Mouse (Mus musculus) cerebellum, adult (tissue): ENCODE data around the gene Lhfp.

Experiments
- ATAC-seq: cut with Nextera tagmentation; 2 replicates; pipeline ENCODE4 v1.9.2; 2017; ENCODE audit warnings: mild to moderate bottlenecking, moderate library complexity, mixed read lengths; ENCODE audit not compliant: insufficient number of reproducible peaks, low FRiP score, low TSS enrichment

The Lhfp gene

GRCm38 (mm10) chr3:53041411-53042239, at the start of gene Lhfp:
Gene Lhfp (plus strand): TSS chr3:53041528.
- ATAC-seq, result peak; percentile 54

DNA sequence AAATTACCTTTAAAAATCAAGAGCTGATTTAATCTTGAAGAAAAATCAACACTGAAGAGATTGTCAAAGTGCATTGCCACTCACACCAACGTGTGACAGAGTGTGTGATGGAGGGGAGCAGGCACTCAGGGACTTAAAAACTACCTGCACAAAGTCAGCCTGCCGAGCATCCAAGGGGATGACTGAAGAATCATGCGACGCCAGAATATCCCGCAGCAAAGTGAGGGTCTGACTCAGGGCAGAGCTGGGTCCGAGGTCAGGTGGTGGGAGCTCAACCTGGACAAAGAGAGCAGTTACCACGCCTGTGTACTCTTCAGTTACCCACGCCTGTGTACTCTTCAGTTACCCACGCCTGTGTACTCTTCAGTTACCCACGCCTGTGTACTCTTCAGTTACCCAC, 48.0 kb upstream of the Lhfp start:
- no peak for ATAC-seq

DNA sequence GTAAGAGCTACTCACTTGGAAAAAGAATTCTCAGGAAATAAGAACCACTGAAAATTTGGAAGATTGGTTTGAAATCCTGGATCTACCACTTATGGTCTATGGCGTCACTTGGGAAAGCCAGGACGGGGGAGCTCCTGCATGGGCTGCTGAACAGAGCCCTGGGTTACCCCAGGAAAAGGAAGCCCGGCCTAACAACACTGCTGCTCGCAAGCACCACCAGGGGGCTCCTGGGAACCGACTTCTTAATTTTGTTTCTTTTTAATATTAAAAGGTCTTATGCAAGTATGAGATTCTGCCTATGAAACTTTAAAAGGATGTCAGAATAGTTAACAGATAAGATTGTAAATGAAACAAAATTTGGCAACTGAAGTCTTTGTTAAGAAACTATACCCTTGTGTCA, 46.7 kb upstream of the Lhfp start:
- no peak for ATAC-seq

GRCm38 (mm10) chr3:52996635-52997034, 44.7 kb upstream of the Lhfp start:
- ATAC-seq, result no peak

DNA sequence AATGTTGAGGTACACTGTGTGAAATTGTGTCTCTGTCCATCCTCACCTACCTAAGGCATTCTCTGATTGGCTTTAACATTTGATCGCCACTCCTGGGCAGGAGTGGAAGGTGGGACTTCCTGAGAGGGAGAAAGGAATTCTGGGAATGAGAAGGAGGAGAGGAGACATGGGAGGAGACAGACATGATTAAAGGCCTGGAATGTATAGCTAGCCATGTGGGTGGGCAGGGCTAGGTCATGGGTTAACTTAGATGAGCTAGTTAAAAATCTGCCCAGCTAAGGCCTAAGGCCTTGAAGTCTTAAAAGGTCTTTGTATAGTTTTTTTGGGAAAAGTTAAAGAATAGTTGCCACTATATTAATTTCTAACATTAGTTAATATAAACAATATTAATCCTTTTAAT, 43.9 kb upstream of the Lhfp start:
- ATAC-seq, result no peak

DNA sequence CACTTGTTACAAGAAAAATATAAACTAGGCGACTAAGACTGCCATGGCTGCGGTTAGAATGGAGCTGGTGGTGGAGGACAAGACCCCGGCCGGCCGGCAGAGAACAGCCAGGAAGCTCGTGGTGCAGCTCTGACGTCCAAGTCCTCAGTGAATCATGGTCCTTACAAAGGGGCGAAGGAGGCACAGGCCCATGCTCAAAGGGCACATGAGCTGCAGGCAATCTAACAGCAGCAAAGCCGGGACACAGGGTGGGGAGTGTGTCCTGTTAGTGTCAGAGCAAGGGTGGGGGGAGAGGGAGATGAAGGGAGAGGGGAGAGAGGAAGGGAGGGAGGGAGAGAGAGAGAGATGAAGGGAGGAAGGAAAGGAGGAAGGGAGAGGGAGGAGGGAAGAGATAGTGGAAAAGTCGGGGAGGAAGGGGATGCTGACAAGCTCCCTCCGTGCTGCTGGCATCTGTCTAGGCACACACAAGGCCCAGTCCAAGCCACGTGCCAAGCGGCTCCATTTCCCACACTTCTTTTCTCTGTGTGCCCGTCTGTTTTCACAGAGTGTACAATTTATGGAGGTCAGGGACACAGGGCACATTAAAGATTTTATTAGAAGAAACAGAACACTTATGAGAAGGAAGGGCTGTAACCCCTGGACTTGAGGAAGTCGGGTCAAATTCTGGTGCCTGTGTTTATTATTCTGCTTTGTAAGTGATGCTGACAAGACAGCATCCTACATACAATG, 42.1 kb upstream of the Lhfp start:
- ATAC-seq, result no peak

DNA sequence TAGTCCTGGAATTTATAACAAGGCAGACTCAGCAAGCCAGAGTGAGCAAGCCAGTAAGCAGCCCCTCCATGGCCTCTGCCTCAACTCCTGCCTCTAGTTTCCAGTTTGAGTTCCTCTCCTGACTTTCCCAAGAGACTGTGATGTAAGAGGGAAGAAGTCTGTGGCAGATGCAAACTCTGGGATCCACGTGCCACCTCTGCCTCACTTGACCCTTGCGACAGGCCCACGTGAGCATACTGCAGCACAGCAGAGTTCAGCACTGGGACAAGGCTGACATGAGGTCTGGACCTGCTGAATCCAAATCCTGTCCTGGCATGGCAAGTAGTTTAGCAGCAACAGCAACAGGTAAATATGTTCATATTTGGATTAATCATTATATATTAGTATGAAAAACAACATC, 41.3 kb upstream of the Lhfp start:
- ATAC-seq, result no peak

- ATAC-seq, result no peak
Observed at GRCm38 (mm10) chr3:53002076-53002475, 39.3 kb upstream of the Lhfp start.

DNA sequence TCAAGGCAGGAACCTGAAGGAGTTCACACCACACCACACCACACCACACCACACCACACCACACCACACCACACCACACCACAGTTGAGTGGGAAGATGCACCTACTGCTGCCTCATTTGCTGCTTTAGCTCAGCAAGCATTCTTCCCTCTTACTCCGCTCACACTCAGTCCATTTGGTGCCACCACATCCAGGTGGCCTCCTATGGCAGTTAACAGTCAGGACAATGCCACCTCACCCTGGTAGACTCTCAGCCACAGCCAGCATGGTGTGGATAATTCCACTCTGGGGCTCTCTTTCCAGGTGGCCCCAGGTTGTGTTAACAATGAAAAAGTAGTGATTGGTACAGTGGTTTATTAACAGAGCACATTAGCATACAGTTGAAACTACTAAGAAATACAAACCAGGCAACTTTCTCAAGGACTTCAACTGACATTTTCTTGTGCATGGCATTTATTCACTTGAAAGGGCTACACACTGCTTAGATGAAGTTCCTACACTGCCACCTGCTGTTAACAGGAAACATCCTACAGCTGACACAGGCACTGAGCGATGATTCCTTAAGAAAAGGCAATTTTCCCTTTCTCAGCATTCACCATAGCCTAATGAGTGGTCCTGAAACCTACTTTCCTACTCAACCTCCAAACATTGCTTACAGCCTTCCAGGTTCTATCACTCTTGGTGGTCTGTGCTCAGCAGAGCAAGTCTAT, 36.8 kb upstream of the Lhfp start:
- no peak for ATAC-seq

- ATAC-seq, result no peak
Observed at GRCm38 (mm10) chr3:53007411-53007810, 33.9 kb upstream of the Lhfp start.

- ATAC-seq, result peak; percentile 96
Observed at GRCm38 (mm10) chr3:53016436-53017340, 24.6 kb upstream of the Lhfp start, which contains the start of gene Cog6. Gene Cog6 (minus strand): TSS chr3:53017237.

- ATAC-seq, result no peak
Observed at GRCm38 (mm10) chr3:53027333-53027732, 14.0 kb upstream of the Lhfp start.

DNA sequence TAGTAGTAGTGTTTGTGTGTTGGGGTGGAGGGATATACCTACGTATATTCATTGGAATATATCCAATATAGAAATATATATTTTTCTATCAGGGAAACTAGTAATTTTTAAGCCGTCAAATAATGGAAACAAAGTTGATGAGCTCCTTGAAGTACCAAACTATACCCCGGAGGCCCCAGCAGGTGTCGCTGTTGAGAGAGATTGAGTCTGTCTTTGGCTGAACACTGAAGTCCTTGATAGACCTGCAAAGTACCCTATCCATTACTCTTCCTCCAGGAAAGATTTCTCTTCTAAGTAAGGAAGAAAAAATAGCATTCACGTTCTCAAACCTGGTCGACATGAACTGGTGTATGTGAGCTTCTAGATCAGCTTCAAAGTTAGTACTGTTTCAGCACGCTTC, 12.3 kb upstream of the Lhfp start:
- 0 out of 2 replicates have a peak, but pooled peaks have one; percentile 61 for ATAC-seq

GRCm38 (mm10) chr3:53031586-53031985, 9.7 kb upstream of the Lhfp start:
- no peak for ATAC-seq

DNA sequence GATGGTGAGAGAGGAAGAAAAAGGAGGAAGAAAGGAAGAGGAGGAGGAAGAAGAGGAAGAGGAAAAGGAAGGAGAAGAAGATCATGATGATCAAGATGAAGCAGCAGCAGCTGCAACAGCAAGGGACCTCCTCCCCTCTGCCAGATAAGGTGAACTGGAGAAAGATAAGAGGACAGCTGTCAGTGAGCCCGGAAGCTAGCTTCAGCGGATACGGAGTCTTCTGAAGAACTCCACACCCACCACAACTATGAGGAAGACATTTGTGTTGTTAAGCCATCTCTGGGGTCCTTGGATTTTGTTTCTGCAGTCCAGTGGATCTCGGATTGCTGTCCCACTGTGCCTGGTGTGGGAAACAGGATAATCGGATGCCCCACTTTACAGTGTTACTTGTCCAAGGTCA, 8.9 kb upstream of the Lhfp start:
- no peak for ATAC-seq

- ATAC-seq, result 0 out of 2 replicates have a peak, but pooled peaks have one; percentile 52
Observed at GRCm38 (mm10) chr3:53033448-53033847, 7.9 kb upstream of the Lhfp start.

DNA sequence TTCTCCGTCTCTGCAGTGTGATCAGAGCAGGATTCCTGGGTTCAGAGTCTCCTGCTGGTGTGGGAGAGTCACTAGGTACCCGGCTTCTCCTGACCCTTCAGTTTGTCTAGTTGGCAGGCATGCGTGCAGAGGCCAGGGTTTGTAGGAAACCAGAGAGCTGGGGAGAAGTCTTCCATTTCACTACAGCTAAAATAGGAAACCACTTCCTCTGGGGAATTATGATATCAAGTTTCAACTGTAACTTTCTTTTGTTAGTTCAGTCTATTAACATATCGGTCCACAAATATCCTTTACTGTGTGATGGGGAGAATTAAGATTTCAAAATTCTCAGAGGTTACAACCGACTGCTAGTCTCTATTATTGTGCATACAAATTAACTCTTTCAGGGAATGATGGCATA, 5.3 kb upstream of the Lhfp start:
- ATAC-seq, result no peak

DNA sequence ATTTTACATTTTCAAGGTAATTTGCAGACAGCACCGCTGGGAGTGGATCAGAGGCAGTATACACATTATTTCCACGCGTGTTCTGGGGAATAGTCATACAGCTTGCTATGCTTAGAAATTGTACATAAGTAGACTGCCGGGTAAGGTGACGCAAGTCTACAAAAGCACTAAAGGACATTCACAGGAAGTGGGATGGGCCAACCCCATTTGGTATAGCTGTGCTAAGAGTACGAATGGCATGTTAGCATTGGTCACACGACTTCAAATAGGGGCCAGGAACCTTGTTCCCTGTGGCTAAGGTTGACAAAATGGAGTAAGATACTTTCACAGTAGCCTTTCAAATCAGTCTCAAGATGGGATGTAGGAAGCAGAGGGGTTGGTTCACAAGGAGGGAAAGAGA, 4.4 kb upstream of the Lhfp start:
- ATAC-seq, result no peak

DNA sequence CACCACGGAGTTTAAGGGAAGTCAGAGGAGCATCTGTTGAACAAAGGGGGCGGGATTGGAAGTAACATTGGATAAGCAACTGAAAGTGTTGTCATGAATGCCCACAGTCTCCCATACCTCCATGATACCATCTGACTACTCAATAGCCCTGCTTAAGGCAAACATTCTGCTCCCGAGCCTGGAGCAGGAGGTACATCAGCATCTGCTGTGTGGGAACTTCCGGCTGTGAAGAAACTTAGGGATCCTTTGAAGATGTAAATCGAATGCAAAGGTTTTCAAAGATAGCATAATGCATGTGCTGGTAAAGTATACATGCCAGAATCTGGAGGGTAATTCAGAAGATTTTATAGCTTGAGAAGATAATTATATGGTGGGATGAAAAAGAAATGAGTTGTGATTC, 2.4 kb upstream of the Lhfp start:
- no peak for ATAC-seq

- ATAC-seq, result no peak
Observed at GRCm38 (mm10) chr3:53039746-53040145, 1.6 kb upstream of the Lhfp start.
